Mouse (Mus musculus): ENCODE data around the gene Tada3. TPM values are rescaled to one million over a fixed set of nuclear protein-coding genes. Genes with fewer than 3 reads are reported as not detected.
A peak's percentile ranks its signal among the peaks of the same experiment; 100 is the strongest.

Tada3 gene
- polyA plus RNA-seq, 1 experiment from 2014 or later = 78.5 TPM

- Histone ChIP-seq H3K9me3 (ENCODE audit: control insufficient read depth, low read length) (no peaks in the 10 kb centered on the region), H3K4me2 (ENCODE audit: low read depth, low read length) (no peak overlapping the region), H3K9ac (replicated peaks; ENCODE audit: low read depth, low read length) (no peak overlapping the region), H3K4me1 (ENCODE audit: control insufficient read depth, insufficient read depth, low read length) (no peaks in the 10 kb centered on the region), H3K36me3 (ENCODE audit: control insufficient read depth, insufficient read depth, low read length) (no peaks in the 10 kb centered on the region), H3K4me3 (ENCODE audit: low read depth, low read length) (no peak overlapping the region), H3K27ac (ENCODE audit: low read depth, low read length) (no peak overlapping the region), H3K27me3 (ENCODE audit: control insufficient read depth, insufficient read depth, low read length) (no peaks in the 10 kb centered on the region)
- 77% methylated on average over 4 of the region's 4 CpGs for WGBS
- ATAC-seq (ENCODE audit: low read depth) = no peak
Observed at GRCm38 (mm10) chr6:113361476-113361875, 16.2 kb downstream of the Tada3 start.

GRCm38 (mm10) chr6:113353696-113354095 lies 24.0 kb downstream of the Tada3 start:
- H3K9me3 ChIP-seq (ENCODE audit: control insufficient read depth, low read length) = no peaks in the 10 kb centered on the region
- no peaks in the 10 kb centered on the region for H3K4me1 ChIP-seq (ENCODE audit: control insufficient read depth, insufficient read depth, low read length)
- H3K9ac ChIP-seq (replicated peaks; ENCODE audit: low read depth, low read length) = no peak overlapping the region
- H3K4me2 ChIP-seq (ENCODE audit: low read depth, low read length) = no peak overlapping the region
- ATAC-seq (ENCODE audit: low read depth) = no peak
- H3K4me3 ChIP-seq (ENCODE audit: low read depth, low read length) = no peak overlapping the region
- no peaks in the 10 kb centered on the region for H3K27me3 ChIP-seq (ENCODE audit: control insufficient read depth, insufficient read depth, low read length)
- no peaks in the 10 kb centered on the region for H3K36me3 ChIP-seq (ENCODE audit: control insufficient read depth, insufficient read depth, low read length)
- WGBS = 77% methylated on average over 3 of the region's 3 CpGs
- no peak overlapping the region for H3K27ac ChIP-seq (ENCODE audit: low read depth, low read length)

- Histone ChIP-seq H3K4me1 (ENCODE audit: control insufficient read depth, insufficient read depth, low read length) (no peaks in the 10 kb centered on the region), H3K27ac (ENCODE audit: low read depth, low read length) (no peak overlapping the region), H3K4me2 (ENCODE audit: low read depth, low read length) (no peak overlapping the region), H3K9me3 (ENCODE audit: control insufficient read depth, low read length) (no peaks in the 10 kb centered on the region), H3K36me3 (ENCODE audit: control insufficient read depth, insufficient read depth, low read length) (no peaks in the 10 kb centered on the region), H3K4me3 (ENCODE audit: low read depth, low read length) (no peak overlapping the region), H3K9ac (replicated peaks; ENCODE audit: low read depth, low read length) (no peak overlapping the region), H3K27me3 (ENCODE audit: control insufficient read depth, insufficient read depth, low read length) (no peaks in the 10 kb centered on the region)
- WGBS = 68% methylated on average over 3 of the region's 3 CpGs
- ATAC-seq (ENCODE audit: low read depth) = no peak
Observed at GRCm38 (mm10) chr6:113352820-113353219, 24.9 kb downstream of the Tada3 start.

- H3K4me1 ChIP-seq (ENCODE audit: control insufficient read depth, insufficient read depth, low read length) = no peaks in the 10 kb centered on the region
- H3K4me3 ChIP-seq (ENCODE audit: low read depth, low read length) = no peak overlapping the region
- ATAC-seq (ENCODE audit: low read depth) = no peak
- H3K27me3 ChIP-seq (ENCODE audit: control insufficient read depth, insufficient read depth, low read length) = no peaks in the 10 kb centered on the region
- H3K4me2 ChIP-seq (ENCODE audit: low read depth, low read length) = no peak overlapping the region
- no peaks in the 10 kb centered on the region for H3K36me3 ChIP-seq (ENCODE audit: control insufficient read depth, insufficient read depth, low read length)
- 66% methylated on average over 10 of the region's 10 CpGs for WGBS
- no peak overlapping the region for H3K9ac ChIP-seq (replicated peaks; ENCODE audit: low read depth, low read length)
- H3K9me3 ChIP-seq (ENCODE audit: control insufficient read depth, low read length) = no peaks in the 10 kb centered on the region
- H3K27ac ChIP-seq (ENCODE audit: low read depth, low read length) = no peak overlapping the region
Observed at GRCm38 (mm10) chr6:113351653-113352052, 26.0 kb downstream of the Tada3 start.

GRCm38 (mm10) chr6:113351161-113351560 lies 26.5 kb downstream of the Tada3 start:
- WGBS = 100% methylated on average over 1 of the region's 1 CpGs
- Histone ChIP-seq H3K36me3 (ENCODE audit: control insufficient read depth, insufficient read depth, low read length) (no peaks in the 10 kb centered on the region), H3K9ac (replicated peaks; ENCODE audit: low read depth, low read length) (no peak overlapping the region), H3K4me3 (ENCODE audit: low read depth, low read length) (no peak overlapping the region), H3K9me3 (ENCODE audit: control insufficient read depth, low read length) (no peaks in the 10 kb centered on the region), H3K4me2 (ENCODE audit: low read depth, low read length) (no peak overlapping the region), H3K4me1 (ENCODE audit: control insufficient read depth, insufficient read depth, low read length) (no peaks in the 10 kb centered on the region), H3K27me3 (ENCODE audit: control insufficient read depth, insufficient read depth, low read length) (no peaks in the 10 kb centered on the region), H3K27ac (ENCODE audit: low read depth, low read length) (no peak overlapping the region)
- ATAC-seq (ENCODE audit: low read depth) = no peak

GRCm38 (mm10) chr6:113350538-113350937 lies 27.1 kb downstream of the Tada3 start:
- Histone ChIP-seq H3K9ac (replicated peaks; ENCODE audit: low read depth, low read length) (no peak overlapping the region), H3K4me1 (ENCODE audit: control insufficient read depth, insufficient read depth, low read length) (no peaks in the 10 kb centered on the region), H3K4me3 (ENCODE audit: low read depth, low read length) (no peak overlapping the region), H3K36me3 (ENCODE audit: control insufficient read depth, insufficient read depth, low read length) (no peaks in the 10 kb centered on the region), H3K4me2 (ENCODE audit: low read depth, low read length) (no peak overlapping the region), H3K9me3 (ENCODE audit: control insufficient read depth, low read length) (no peaks in the 10 kb centered on the region), H3K27me3 (ENCODE audit: control insufficient read depth, insufficient read depth, low read length) (no peaks in the 10 kb centered on the region), H3K27ac (ENCODE audit: low read depth, low read length) (no peak overlapping the region)
- no peak for ATAC-seq (ENCODE audit: low read depth)

DNA sequence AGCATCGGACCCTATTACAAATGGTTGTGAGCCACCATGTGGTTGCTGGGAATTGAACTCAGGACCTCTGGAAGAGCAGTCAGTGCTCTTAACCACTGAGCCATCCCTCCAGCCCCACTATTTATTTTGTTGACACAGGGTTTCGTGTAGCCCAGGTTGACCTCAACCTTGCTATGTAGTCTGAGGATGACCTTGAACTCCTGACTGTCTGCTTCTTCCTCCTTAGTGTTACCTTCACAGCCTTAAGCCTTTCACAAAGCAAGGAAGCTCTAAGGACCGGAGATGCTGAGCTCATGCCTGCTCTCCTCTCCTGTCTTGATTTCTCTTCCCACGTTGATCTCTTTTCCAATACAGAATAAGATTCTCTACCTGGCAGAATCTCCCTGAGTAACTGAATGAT lies 30.8 kb downstream of the Tada3 start:
- ATAC-seq (ENCODE audit: low read depth) = no peak
- Histone ChIP-seq H3K9me3 (ENCODE audit: control insufficient read depth, low read length) (no peaks in the 10 kb centered on the region), H3K9ac (replicated peaks; ENCODE audit: low read depth, low read length) (no peak overlapping the region), H3K27ac (ENCODE audit: low read depth, low read length) (no peak overlapping the region), H3K4me1 (ENCODE audit: control insufficient read depth, insufficient read depth, low read length) (peaks cover 6% of the 10 kb centered on the region; the same call in 1 of the 2 replicates), H3K27me3 (ENCODE audit: control insufficient read depth, insufficient read depth, low read length) (no peaks in the 10 kb centered on the region), H3K4me2 (ENCODE audit: low read depth, low read length) (no peak overlapping the region), H3K4me3 (ENCODE audit: low read depth, low read length) (no peak overlapping the region), H3K36me3 (ENCODE audit: control insufficient read depth, insufficient read depth, low read length) (no peaks in the 10 kb centered on the region)
- 81% methylated on average over 4 of the region's 4 CpGs for WGBS

DNA sequence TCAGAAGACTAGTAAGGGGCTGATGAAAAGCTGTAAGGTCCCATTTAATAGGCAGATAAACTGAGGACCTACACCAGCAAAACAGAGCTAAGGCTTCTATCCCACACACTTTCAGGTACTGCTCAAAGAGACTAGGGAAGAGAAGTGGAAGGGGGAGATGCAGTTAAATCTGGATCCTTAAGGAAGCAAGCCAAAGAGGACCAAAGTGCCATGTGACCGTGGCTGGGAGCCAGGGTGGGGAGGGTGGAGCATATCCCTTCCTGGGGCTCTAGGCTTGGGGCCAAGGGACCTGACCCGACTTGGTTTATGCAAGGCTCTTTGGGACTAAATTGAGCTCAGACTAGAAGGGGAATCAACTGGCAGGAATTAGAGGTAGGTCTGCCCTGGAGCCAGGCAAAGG lies 33.4 kb downstream of the Tada3 start:
- ATAC-seq (ENCODE audit: low read depth) = peak; percentile 40; the same call in 1 of the 2 replicates
- Histone ChIP-seq H3K4me2 (ENCODE audit: low read depth, low read length) (peak overlapping the region; percentile 62; the same call in 1 of the 2 replicates), H3K4me3 (ENCODE audit: low read depth, low read length) (no peak overlapping the region), H3K9ac (replicated peaks; ENCODE audit: low read depth, low read length) (no peak overlapping the region), H3K36me3 (ENCODE audit: control insufficient read depth, insufficient read depth, low read length) (peaks cover 5% of the 10 kb centered on the region; the same call in 1 of the 2 replicates), H3K4me1 (ENCODE audit: control insufficient read depth, insufficient read depth, low read length) (peaks cover 12% of the 10 kb centered on the region; the same call in 1 of the 2 replicates), H3K27me3 (ENCODE audit: control insufficient read depth, insufficient read depth, low read length) (no peaks in the 10 kb centered on the region), H3K27ac (ENCODE audit: low read depth, low read length) (no peak overlapping the region), H3K9me3 (ENCODE audit: control insufficient read depth, low read length) (no peaks in the 10 kb centered on the region)
- 55% methylated on average over 2 of the region's 2 CpGs for WGBS

DNA sequence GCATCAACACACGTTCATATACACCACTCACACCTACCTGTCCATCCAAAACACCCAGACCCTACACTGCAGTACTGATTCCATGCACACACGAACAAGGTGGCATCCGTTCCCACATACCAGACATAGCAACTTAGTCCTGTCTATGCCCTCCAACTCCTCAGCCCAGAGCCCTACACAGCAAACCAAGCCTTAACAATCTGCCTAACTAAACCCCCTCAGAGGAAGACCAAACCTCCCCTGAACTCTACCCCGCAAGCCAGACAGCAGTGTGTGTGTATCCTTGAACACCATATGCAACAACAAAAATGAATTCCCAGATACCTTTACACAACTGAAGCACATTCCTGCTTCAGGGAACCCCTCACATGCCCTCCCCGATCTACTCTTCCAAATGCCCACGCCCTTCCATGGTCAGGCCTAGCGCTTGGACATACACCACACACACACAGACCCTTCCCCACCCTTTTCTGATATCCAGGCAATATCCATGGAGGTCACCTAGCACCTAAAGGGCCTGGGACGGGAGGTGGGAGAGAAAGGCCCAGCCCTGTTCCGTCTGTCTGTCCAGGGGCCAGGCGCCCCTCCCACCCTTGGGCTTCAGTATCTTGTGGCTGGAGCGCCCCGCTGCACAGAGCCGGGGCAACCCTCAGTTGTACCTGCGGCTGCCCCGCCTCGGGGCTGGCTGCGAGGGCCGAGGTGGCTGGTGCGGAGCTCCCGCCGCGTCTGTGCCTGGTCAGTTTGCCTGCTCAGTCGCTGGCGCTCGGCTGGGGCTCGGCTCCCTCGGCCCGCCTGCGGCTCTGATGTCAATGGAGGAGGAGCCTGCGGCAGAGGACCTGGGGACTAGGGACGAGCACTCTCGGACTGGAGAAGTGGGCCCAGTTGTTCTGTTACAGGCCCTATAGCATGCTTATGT lies 34.2 kb downstream of the Tada3 start, which contains the start of gene Camk1:
Camk1 (minus strand) TSS at position 808 of the 916 bp plus-strand sequence.
- Histone ChIP-seq H3K9ac (replicated peaks; ENCODE audit: low read depth, low read length) (peak within 1 kb of the TSS; percentile 72), H3K27ac (ENCODE audit: low read depth, low read length) (0 out of 2 replicates have a peak within 1 kb of the TSS, but pooled peaks have one; percentile 16), H3K4me3 (ENCODE audit: low read depth, low read length) (peak within 1 kb of the TSS; percentile 45), H3K9me3 (ENCODE audit: control insufficient read depth, low read length) (no peaks in the 10 kb centered on the region), H3K4me2 (ENCODE audit: low read depth, low read length) (peak within 1 kb of the TSS; percentile 62), H3K27me3 (ENCODE audit: control insufficient read depth, insufficient read depth, low read length) (no peaks in the 10 kb centered on the region), H3K36me3 (ENCODE audit: control insufficient read depth, insufficient read depth, low read length) (peaks cover 13% of the 10 kb centered on the region), H3K4me1 (ENCODE audit: control insufficient read depth, insufficient read depth, low read length) (peaks cover 12% of the 10 kb centered on the region; the same call in 1 of the 2 replicates)
- 16% methylated on average over 32 of the region's 32 CpGs for WGBS
- peak; percentile 85 for ATAC-seq (ENCODE audit: low read depth)
